Mouse (Mus musculus) gastrocnemius, postnatal 25 days (tissue): ENCODE results near the gene Dyx1c1. TPM values are rescaled to one million over a fixed set of nuclear protein-coding genes. Genes with fewer than 3 reads are reported as not detected.

Experiments
- DNase-seq: peaks from one replicate; pipeline ENCODE4 v3.0.0; 2022
- total RNA-seq, 2 experiments: library from RNA; stranded (reverse); gene quantifications; 1 replicate in 1 of 2; 2 replicates in 1 of 2; pipeline ENCODE4 v1.2.3; 2021

Gene Dyx1c1
- total RNA-seq, 2 experiments from 2014 or later = 0.49 to 0.78 TPM

GRCm38 (mm10) chr9:72974734-72975133 lies 16.1 kb downstream of the Dyx1c1 start:
- DNase-seq = no peak

- DNase-seq = no peak
Measured at GRCm38 (mm10) chr9:72975242-72975641, 16.7 kb downstream of the Dyx1c1 start.

GRCm38 (mm10) chr9:72983066-72983465 lies 24.5 kb downstream of the Dyx1c1 start:
- DNase-seq = no peak

- peak; percentile 98 for DNase-seq
Measured at GRCm38 (mm10) chr9:72985250-72986220, 26.9 kb downstream of the Dyx1c1 start, which contains the start of the genes Ccpg1os and Ccpg1. Ccpg1os (minus strand) TSS chr9:72985382. Ccpg1 (plus strand) TSS chr9:72985429.

GRCm38 (mm10) chr9:72987703-72988102 lies 29.1 kb downstream of the Dyx1c1 start:
- no peak for DNase-seq

- DNase-seq = no peak
Measured at GRCm38 (mm10) chr9:72988706-72989105, 30.1 kb downstream of the Dyx1c1 start.

- DNase-seq = no peak
Measured at GRCm38 (mm10) chr9:72991420-72991819, 32.8 kb downstream of the Dyx1c1 start.

- DNase-seq = no peak
Measured at GRCm38 (mm10) chr9:72992576-72992975, 34.0 kb downstream of the Dyx1c1 start.

GRCm38 (mm10) chr9:72996167-72996566 lies 37.6 kb downstream of the Dyx1c1 start:
- no peak for DNase-seq

GRCm38 (mm10) chr9:72996806-72997205 lies 38.2 kb downstream of the Dyx1c1 start:
- DNase-seq = no peak

- DNase-seq = no peak
Measured at GRCm38 (mm10) chr9:73000487-73000886, 41.9 kb downstream of the Dyx1c1 start.

GRCm38 (mm10) chr9:73001314-73002011 lies 42.9 kb downstream of the Dyx1c1 start:
- DNase-seq = no peak

- no peak for DNase-seq
Measured at GRCm38 (mm10) chr9:73002177-73002576, 43.6 kb downstream of the Dyx1c1 start.

- no peak for DNase-seq
Measured at GRCm38 (mm10) chr9:73004076-73004475, 45.5 kb downstream of the Dyx1c1 start.

GRCm38 (mm10) chr9:73005106-73005505 lies 46.5 kb downstream of the Dyx1c1 start:
- no peak for DNase-seq

- DNase-seq = no peak
Measured at GRCm38 (mm10) chr9:73006175-73006574, 47.6 kb downstream of the Dyx1c1 start.

- no peak for DNase-seq
Measured at GRCm38 (mm10) chr9:73008384-73008783, 49.8 kb downstream of the Dyx1c1 start.

- DNase-seq = no peak
Measured at GRCm38 (mm10) chr9:73012629-73013028, 54.0 kb downstream of the Dyx1c1 start.

GRCm38 (mm10) chr9:73014724-73015123 lies 56.1 kb downstream of the Dyx1c1 start:
- DNase-seq = no peak

- DNase-seq = no peak
Measured at GRCm38 (mm10) chr9:73019841-73020240, 61.3 kb downstream of the Dyx1c1 start.

- no peak for DNase-seq
Measured at GRCm38 (mm10) chr9:73020566-73021097, 62.0 kb downstream of the Dyx1c1 start.
